Mouse (Mus musculus) forebrain, embryonic 12.5 days (tissue): ENCODE measurements at regions not wholly inside any gene's neighbourhood (a gene's known extent, or its start where the extent isn't known, plus 50 kb on each side); places are given as distances from the start of the nearest gene placed in this dataset.

Experiments
- ATAC-seq: fragments of 200-750 bp; cut with Nextera tagmentation; 2 replicates; pipeline ENCODE4 v1.8.0; 2017; ENCODE audit warnings: moderate TSS enrichment; ENCODE audit not compliant: low FRiP score
- H3K27ac ChIP-seq: fragments of 300-500 bp; sonication (generic); 2 replicates; pipeline ENCODE4 v1.5.1; 2016; ENCODE audit warnings: mild to moderate bottlenecking
- H3K27me3 ChIP-seq: fragments of 300-500 bp; sonication (generic); 2 replicates; pipeline ENCODE4 v1.6.1; 2016; ENCODE audit warnings: mild to moderate bottlenecking
- H3K36me3 ChIP-seq: fragments of 300-500 bp; sonication (generic); replicated peaks from 2 replicates; pipeline ENCODE4 v1.6.1; 2016; ENCODE audit warnings: mild to moderate bottlenecking
- H3K4me1 ChIP-seq: fragments of 300-500 bp; sonication (generic); 2 replicates; pipeline ENCODE4 v1.6.1; 2016
- H3K4me2 ChIP-seq: fragments of 300-500 bp; sonication (generic); 2 replicates; pipeline ENCODE4 v1.6.1; 2016; ENCODE audit warnings: mild to moderate bottlenecking, moderate library complexity
- H3K4me3 ChIP-seq: fragments of 300-500 bp; sonication (generic); replicated peaks from 2 replicates; pipeline ENCODE4 v1.5.1; 2016; ENCODE audit warnings: mild to moderate bottlenecking
- H3K9ac ChIP-seq: fragments of 300-500 bp; sonication (generic); 2 replicates; pipeline ENCODE4 v1.6.1; 2016; ENCODE audit warnings: mild to moderate bottlenecking
- H3K9me3 ChIP-seq: fragments of 300-500 bp; sonication (generic); 2 replicates; pipeline ENCODE4 v1.6.1; 2016
- WGBS: fragments of 180-500 bp; shearing (Covaris S2); methylation state at CpG from one replicate; pipeline ENCODE4 v1.1.7; 2016; 5-methylcytosine and 5-hydroxymethylcytosine counted together

DNA sequence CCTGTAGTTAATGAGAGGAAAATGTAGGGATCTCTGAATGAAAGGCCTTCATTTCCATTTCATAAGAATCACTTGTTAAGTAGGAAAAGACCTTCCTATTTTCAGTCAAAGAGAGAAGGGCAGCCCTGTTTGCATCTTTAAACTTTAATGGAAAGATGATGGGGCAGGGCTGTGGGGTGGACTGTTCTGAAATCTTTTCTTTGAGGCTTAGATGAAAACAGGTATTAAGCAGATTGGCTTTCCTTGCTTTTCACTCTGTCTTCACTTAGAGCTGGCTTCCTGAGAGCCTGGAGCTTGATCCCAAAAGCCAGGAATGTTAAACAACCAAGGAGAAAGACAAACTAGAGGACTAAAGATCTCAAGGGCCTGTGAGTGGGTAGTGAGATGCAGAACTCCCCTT lies 400.3 kb downstream of the 1810013L24Rik start:
- H3K27ac ChIP-seq: no peak overlapping the region
- no peak overlapping the region for H3K4me3 ChIP-seq
- H3K4me2 ChIP-seq: no peak overlapping the region
- no peaks in the 10 kb centered on the region for H3K36me3 ChIP-seq
- ATAC-seq: no peak
- H3K4me1 ChIP-seq: no peaks in the 10 kb centered on the region
- H3K27me3 ChIP-seq: no peaks in the 10 kb centered on the region
- no peaks in the 10 kb centered on the region for H3K9me3 ChIP-seq
- no peak overlapping the region for H3K9ac ChIP-seq

DNA sequence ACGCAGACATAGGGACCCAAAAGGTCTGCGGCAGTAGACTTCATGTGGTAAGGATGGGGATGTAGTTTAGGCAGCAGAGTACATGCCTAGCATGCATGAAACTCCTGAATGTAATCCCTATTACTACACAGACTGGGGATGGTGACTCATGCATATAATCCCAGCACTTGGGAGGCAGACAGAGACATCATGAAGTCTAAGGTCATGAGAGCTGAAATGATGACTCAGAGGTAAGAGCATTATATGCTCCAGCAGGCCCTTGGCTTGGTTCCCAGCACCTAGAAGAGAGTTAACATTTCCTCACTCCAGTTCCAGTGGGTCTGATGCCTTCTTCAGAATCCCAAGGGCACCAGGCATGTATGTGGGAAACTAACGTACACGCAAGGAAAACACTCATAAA lies 412.2 kb downstream of the 1810013L24Rik start:
- Histone ChIP-seq H3K9ac (no peak overlapping the region), H3K36me3 (no peaks in the 10 kb centered on the region), H3K9me3 (no peaks in the 10 kb centered on the region), H3K4me3 (no peak overlapping the region), H3K4me1 (no peaks in the 10 kb centered on the region), H3K27me3 (no peaks in the 10 kb centered on the region), H3K27ac (no peak overlapping the region), H3K4me2 (no peak overlapping the region)
- no peak for ATAC-seq
- 99% methylated on average over 4 of the region's 4 CpGs for WGBS

DNA sequence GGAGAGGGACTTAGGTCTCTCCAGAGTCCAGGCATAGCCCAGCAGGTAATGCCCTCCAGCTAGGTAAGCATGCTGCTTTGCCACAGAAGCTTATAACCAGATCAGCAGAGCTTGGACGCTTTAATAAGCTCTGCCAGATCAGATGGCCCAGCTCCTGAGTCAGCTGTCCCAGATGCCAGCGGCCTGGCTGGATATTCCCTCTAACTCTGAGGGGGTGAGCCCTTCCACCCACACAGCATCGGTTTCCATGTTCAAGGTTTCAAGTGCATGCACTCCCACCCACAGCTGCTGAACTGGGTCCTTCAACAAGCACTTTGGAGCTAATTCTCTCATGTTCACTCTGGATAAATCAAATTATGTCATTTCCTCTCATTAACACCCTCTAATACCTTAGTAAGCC lies 417.3 kb downstream of the 1810013L24Rik start:
- ATAC-seq: no peak
- H3K27me3 ChIP-seq: no peaks in the 10 kb centered on the region
- no peak overlapping the region for H3K9ac ChIP-seq
- no peak overlapping the region for H3K4me3 ChIP-seq
- H3K9me3 ChIP-seq: no peaks in the 10 kb centered on the region
- H3K4me1 ChIP-seq: no peaks in the 10 kb centered on the region
- 69% methylated on average over 3 of the region's 3 CpGs for WGBS
- H3K36me3 ChIP-seq: no peaks in the 10 kb centered on the region
- no peak overlapping the region for H3K27ac ChIP-seq
- H3K4me2 ChIP-seq: no peak overlapping the region

DNA sequence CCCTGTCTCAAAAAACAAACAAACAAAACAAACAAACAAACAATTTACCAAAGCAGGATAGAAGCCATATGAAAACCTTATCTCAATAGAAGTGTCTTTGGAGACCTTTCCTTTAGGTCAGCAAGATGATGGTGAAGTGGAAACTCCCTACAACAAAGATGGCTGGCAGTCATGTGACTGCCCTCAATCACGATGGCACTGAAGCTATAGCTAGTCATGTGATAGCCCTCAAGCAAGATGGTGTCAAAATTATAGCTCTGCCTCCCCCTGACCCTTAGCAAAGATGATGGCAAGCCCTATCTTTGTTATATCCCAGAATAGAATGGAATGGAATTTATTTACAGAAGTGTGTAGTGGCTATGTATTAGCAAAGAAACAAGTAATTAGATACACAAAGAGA lies 423.2 kb downstream of the 1810013L24Rik start:
- H3K4me2 ChIP-seq: no peak overlapping the region
- no peak for ATAC-seq
- no peaks in the 10 kb centered on the region for H3K4me1 ChIP-seq
- no peaks in the 10 kb centered on the region for H3K27me3 ChIP-seq
- H3K9ac ChIP-seq: no peak overlapping the region
- WGBS: 88% methylated on average over 1 of the region's 1 CpGs
- no peaks in the 10 kb centered on the region for H3K36me3 ChIP-seq
- no peak overlapping the region for H3K27ac ChIP-seq
- no peaks in the 10 kb centered on the region for H3K9me3 ChIP-seq
- H3K4me3 ChIP-seq: no peak overlapping the region

DNA sequence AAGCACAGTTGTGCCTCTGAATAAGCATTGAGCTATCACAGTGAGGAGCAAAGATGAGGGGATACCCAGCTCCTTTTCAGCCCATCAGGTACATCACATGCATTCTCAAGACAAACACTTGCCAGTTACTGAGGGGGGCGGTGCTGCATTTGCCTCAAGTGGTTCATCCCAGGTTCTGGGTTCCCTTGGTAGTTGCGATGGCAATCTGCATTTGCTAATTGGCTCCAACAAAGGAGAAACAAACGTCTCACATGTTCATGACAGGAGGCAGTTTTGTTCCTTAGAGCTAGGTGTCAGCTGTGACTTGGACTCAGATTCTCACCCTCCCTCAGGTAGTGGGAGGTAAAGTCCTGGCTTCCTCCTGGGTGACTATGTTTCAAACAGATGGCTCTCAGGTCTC lies 425.5 kb downstream of the 1810013L24Rik start:
- no peaks in the 10 kb centered on the region for H3K27me3 ChIP-seq
- no peaks in the 10 kb centered on the region for H3K36me3 ChIP-seq
- H3K9me3 ChIP-seq: no peaks in the 10 kb centered on the region
- no peak overlapping the region for H3K4me2 ChIP-seq
- no peak overlapping the region for H3K4me3 ChIP-seq
- H3K27ac ChIP-seq: no peak overlapping the region
- H3K4me1 ChIP-seq: no peaks in the 10 kb centered on the region
- no peak for ATAC-seq
- WGBS: 56% methylated on average over 3 of the region's 3 CpGs
- H3K9ac ChIP-seq: no peak overlapping the region

DNA sequence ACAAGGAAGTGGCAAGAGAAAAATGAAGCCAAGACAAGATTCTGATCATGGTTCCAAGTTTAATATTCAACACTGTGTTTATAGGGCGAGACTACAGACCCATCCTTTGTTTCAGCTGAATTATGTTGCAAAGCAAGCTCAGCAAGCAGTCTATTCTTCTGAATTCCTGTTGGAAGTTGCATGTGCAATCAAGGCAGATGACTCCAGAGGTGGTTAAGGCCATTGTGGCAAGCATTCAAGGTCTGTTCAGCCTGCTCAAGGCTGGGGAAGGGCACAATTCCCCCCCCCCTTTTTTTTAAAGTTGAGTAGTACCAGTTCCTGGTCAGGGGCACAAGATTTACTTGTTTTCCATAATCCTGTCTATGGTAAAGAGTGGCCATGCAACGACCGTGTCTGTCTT lies 431.1 kb downstream of the 1810013L24Rik start:
- no peak overlapping the region for H3K4me3 ChIP-seq

DNA sequence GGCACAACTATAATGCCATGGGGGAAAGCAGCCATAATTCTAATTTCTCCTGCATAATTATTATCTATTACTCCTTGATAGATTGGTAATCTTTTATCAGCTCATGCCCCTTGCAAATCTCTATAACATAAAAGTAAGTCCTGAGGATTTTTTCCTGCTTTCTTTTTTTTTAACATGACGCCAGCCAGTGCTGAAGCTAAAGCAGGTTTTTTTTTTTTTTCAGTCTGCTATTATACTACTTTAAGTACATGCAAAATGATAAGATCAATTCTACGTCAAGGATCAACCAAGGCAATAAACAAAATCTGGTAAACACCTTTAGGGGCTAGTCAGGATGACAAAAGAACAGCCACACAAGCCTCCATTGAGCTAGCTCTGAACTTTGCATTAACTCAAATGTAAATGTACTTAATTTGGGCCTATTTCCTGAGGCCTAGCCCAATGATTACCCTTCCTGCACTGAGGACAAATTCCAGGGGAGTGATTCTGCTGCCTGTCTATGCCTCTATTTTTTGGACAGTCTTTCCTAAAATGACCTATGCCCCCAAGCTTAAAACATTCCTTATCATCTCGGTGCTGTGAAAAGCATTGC lies 434.8 kb downstream of the 1810013L24Rik start:
- no peak for ATAC-seq
- H3K4me3 ChIP-seq: no peak overlapping the region
- H3K9me3 ChIP-seq: no peaks in the 10 kb centered on the region
- H3K4me1 ChIP-seq: 0 out of 2 replicates have a peak, but pooled peaks cover under 1% of the 10 kb centered on the region
- 41% methylated on average over 3 of the region's 3 CpGs for WGBS
- no peak overlapping the region for H3K9ac ChIP-seq
- H3K27ac ChIP-seq: no peak overlapping the region
- H3K27me3 ChIP-seq: no peaks in the 10 kb centered on the region
- no peaks in the 10 kb centered on the region for H3K36me3 ChIP-seq
- H3K4me2 ChIP-seq: no peak overlapping the region

More for the DNA sequence above, 431.1 kb downstream of the 1810013L24Rik start:
- no peak for ATAC-seq
- Histone ChIP-seq H3K27ac (no peak overlapping the region), H3K9ac (no peak overlapping the region), H3K4me2 (no peak overlapping the region), H3K27me3 (no peaks in the 10 kb centered on the region), H3K4me1 (no peaks in the 10 kb centered on the region), H3K9me3 (no peaks in the 10 kb centered on the region), H3K36me3 (no peaks in the 10 kb centered on the region)
- WGBS: 79% methylated on average over 3 of the region's 3 CpGs

DNA sequence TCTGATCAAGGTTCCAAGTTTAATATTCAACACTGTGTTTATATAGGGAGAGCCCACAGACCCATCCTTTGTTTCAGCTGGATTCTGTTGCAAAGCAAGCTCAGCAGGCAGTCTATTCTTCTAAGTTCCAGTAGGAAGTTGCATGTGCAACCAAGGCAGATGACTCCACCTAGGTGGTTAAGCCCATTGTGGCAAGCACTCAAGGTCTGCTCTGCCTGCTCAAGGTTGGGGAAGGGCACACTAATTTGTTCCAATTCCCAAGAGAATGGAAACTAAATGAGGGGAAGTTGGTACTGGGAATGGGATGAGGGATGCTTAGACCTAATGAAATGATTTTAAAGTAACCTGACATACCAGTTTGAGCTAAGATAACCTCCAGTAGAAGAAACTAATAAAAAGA lies 437.3 kb downstream of the 1810013L24Rik start:
- no peaks in the 10 kb centered on the region for H3K9me3 ChIP-seq
- no peaks in the 10 kb centered on the region for H3K36me3 ChIP-seq
- H3K4me1 ChIP-seq: peaks cover 2% of the 10 kb centered on the region; the same call in 1 of the 2 replicates
- no peak overlapping the region for H3K4me3 ChIP-seq
- no peak overlapping the region for H3K4me2 ChIP-seq
- no peak overlapping the region for H3K27ac ChIP-seq
- H3K9ac ChIP-seq: no peak overlapping the region
- H3K27me3 ChIP-seq: no peaks in the 10 kb centered on the region
- ATAC-seq: no peak

DNA sequence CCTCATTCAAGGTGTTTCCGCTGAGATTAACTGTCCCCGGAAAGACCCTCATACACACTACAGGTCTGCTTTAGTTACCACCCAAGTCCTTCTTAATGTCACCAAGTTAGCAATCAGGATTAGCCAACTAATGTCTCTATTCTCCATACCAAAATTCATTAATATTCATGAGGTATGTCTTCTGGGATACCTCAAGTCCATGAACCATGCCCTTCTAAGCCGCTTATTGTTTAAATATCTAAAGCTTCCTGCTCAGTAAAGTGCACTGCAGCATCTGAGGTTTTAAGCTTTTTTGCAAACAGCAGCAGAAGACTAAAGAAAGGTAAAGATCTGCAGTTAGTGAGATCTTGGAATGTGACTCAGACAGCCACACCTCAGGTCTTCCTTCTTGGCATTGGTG lies 440.2 kb downstream of the 1810013L24Rik start:
- Histone ChIP-seq H3K4me1 (peaks cover 2% of the 10 kb centered on the region; the same call in 1 of the 2 replicates), H3K27me3 (no peaks in the 10 kb centered on the region), H3K9me3 (no peaks in the 10 kb centered on the region), H3K27ac (no peak overlapping the region), H3K4me2 (no peak overlapping the region), H3K4me3 (no peak overlapping the region), H3K36me3 (no peaks in the 10 kb centered on the region), H3K9ac (no peak overlapping the region)
- WGBS: 71% methylated on average over 3 of the region's 3 CpGs
- ATAC-seq: no peak

DNA sequence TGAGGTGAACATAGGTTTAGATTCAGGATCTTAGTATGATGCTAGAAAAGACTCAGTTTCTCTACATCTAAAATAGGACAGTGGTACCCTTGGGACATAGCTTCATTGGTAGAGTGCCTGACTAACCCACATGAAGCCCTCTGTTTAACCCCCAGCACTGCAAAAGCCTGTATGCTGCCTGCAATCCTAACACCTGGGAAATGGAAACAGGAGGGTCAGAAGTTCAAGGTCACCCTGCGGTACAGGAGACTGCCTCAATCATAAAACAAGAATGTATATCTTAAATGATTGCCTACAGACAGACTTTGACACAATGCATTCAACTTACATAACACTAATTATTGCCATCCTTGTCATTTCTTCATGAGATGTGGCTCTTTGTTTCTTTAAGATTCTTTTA lies 440.8 kb downstream of the 1810013L24Rik start:
- Histone ChIP-seq H3K36me3 (no peaks in the 10 kb centered on the region), H3K4me2 (no peak overlapping the region), H3K4me3 (no peak overlapping the region), H3K27ac (no peak overlapping the region), H3K9ac (no peak overlapping the region), H3K9me3 (no peaks in the 10 kb centered on the region), H3K4me1 (peaks cover 2% of the 10 kb centered on the region; the same call in 1 of the 2 replicates), H3K27me3 (no peaks in the 10 kb centered on the region)
- no peak for ATAC-seq
- WGBS: 83% methylated on average over 1 of the region's 1 CpGs

DNA sequence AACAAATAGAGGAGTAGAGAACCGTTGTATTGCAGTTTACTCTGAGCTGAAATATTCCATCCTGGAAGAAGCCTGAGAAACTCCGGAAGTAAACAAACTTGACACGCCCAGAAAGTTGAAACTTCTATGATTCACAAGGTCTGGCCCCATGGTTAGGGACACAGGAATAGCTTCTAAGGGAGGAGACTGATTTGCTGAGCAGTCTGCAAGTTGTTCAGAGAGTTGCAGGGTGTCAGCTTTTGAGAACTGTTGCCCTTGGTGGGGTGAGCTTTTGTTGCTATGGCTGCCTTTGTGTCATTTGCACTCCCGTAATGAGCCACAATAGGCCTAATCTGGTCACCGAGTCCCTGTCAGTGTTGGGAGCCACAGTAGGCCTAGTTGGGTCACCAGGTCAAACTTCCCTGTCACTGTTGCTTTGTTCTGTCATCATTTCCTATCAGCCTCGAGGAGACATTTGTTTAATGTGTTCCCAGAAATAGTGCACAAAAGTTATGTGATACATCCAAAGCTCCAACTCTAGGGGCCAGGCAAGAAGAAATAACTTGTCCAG lies 443.9 kb downstream of the 1810013L24Rik start:
- Histone ChIP-seq H3K27ac (no peak overlapping the region), H3K27me3 (no peaks in the 10 kb centered on the region), H3K4me2 (no peak overlapping the region), H3K4me1 (peaks cover 2% of the 10 kb centered on the region; the same call in 1 of the 2 replicates), H3K36me3 (no peaks in the 10 kb centered on the region), H3K4me3 (no peak overlapping the region), H3K9ac (no peak overlapping the region), H3K9me3 (no peaks in the 10 kb centered on the region)
- no peak for ATAC-seq
- 48% methylated on average over 6 of the region's 6 CpGs for WGBS

DNA sequence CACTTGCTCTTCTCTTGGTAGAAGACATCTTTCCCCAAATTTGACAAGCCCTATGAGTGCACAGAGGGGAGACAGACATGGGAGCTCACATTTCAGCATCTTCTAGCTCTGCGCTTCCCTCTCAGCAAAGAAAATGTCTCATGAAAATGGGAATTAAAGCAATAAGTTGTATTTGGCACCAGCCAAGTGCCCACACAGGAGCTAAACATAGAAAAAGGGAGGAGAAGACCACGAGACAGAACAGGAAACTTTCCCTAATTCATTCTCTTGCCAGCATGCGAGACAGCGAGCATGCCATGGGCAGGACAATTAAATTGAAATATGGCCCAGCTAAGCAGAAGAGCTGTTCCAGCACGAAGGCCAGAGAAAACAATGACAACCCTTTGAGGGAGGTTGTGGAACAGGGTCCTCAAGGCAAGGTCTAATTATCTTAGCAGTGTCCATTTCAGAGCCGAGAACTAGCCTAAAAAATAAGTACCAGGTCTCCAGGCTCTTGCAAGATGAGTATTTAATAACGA lies 444.7 kb downstream of the 1810013L24Rik start:
- Histone ChIP-seq H3K4me1 (peaks cover 2% of the 10 kb centered on the region; the same call in 1 of the 2 replicates), H3K9ac (no peak overlapping the region), H3K4me2 (no peak overlapping the region), H3K27ac (no peak overlapping the region), H3K27me3 (no peaks in the 10 kb centered on the region), H3K4me3 (no peak overlapping the region), H3K36me3 (no peaks in the 10 kb centered on the region), H3K9me3 (no peaks in the 10 kb centered on the region)
- no peak for ATAC-seq
- WGBS: 84% methylated on average over 7 of the region's 7 CpGs

DNA sequence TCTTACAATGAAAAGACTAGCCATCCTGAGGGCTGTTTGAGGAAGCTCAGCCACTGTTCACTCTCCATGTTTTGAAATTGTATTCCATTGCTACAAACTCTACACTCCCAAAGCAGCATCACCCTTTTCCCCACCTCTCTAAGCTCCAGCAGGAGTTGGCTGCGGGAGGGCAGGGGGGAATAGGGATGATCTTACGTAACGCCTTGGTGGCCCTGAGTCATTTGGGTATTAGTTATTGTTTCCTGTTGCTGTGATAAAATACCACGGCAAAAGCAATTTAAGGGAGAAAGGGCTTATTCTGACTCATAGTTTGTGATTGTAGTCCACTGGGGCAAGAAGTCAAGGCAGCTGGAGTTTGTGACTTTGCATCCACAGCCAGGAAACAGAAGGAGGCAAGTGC lies 445.5 kb downstream of the 1810013L24Rik start:
- Histone ChIP-seq H3K36me3 (no peaks in the 10 kb centered on the region), H3K4me3 (no peak overlapping the region), H3K9ac (no peak overlapping the region), H3K27ac (no peak overlapping the region), H3K27me3 (no peaks in the 10 kb centered on the region), H3K9me3 (no peaks in the 10 kb centered on the region), H3K4me2 (no peak overlapping the region), H3K4me1 (peaks cover 3% of the 10 kb centered on the region)
- no peak for ATAC-seq
- 85% methylated on average over 4 of the region's 4 CpGs for whole genome bisulfite sequencing
